Mouse (Mus musculus): ENCODE results near the gene D930048N14Rik. TPM values are rescaled to one million over a fixed set of nuclear protein-coding genes. Genes with fewer than 3 reads are reported as not detected.
"Not testable (repeated sequence)": the region's sequence is repeated elsewhere in the genome, so short reads cannot be mapped to it uniquely, and the experiment has no call there.

The D930048N14Rik gene
- polyA plus RNA-seq, 1 experiment from 2014 or later, result 3.9 TPM

DNA sequence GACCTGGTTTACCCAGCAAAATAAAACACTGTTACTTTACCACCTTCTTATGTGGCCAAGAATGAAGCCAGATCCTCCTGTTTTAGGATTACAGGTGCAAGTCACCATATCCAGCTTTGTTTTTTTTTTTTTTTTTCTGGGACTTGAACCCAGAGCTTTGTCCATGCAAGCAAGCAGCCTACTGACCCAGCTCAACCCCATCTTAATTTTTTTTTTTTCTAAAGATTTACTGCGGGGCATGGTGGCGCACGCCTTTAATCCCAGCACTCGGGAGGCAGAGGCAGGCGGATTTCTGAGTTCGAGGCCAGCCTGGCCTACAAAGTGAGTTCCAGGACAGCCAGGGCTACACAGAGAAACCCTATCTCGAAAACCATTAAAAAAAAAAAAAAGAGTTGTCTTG, 34.6 kb upstream of the D930048N14Rik start:
- 86% methylated on average over 7 of the region's 7 CpGs for WGBS
- not testable (repeated sequence) for H3K27me3 ChIP-seq; ATAC-seq (ENCODE audit: borderline replicate concordance, extremely low read depth, low FRiP score, low TSS enrichment); H3K36me3 ChIP-seq; H3K9me3 ChIP-seq
- H3K27ac ChIP-seq, result peak overlapping the region; percentile 98
- H3K4me1 ChIP-seq, result peaks cover 35% of the 10 kb centered on the region
- peak overlapping the region; percentile 81 for H3K4me2 ChIP-seq
- H3K4me3 ChIP-seq, result peak overlapping the region; percentile 41
- H3K9ac ChIP-seq, result peak overlapping the region; percentile 59; the same call in 1 of the 2 replicates

DNA sequence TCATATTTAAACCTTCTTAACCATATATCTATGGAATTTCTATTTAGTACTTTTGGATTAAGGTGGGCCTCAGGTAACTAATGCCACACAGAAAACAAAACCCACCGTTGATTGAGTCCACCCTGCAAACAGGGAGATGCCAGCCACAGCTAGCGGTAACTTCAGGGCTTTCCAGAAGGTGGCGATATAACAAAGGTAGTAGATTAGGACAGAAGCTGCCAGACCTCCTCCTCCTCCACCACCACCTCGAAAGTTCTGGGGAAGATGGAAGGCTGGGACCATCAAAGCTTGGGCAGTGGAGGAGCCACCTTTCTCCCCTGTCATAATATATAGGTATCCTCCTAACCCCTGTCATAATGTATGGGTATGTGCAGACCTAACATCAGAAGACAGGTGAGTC, 33.1 kb upstream of the D930048N14Rik start:
- Histone ChIP-seq H3K36me3 (peaks cover 9% of the 10 kb centered on the region), H3K27me3 (no peaks in the 10 kb centered on the region), H3K4me3 (no peak overlapping the region), H3K4me1 (peaks cover 38% of the 10 kb centered on the region), H3K9me3 (no peaks in the 10 kb centered on the region), H3K9ac (no peak overlapping the region), H3K27ac (no peak overlapping the region), H3K4me2 (no peak overlapping the region)
- ATAC-seq (ENCODE audit: borderline replicate concordance, extremely low read depth, low FRiP score, low TSS enrichment), result no peak
- 3% methylated on average over 4 of the region's 4 CpGs for WGBS

DNA sequence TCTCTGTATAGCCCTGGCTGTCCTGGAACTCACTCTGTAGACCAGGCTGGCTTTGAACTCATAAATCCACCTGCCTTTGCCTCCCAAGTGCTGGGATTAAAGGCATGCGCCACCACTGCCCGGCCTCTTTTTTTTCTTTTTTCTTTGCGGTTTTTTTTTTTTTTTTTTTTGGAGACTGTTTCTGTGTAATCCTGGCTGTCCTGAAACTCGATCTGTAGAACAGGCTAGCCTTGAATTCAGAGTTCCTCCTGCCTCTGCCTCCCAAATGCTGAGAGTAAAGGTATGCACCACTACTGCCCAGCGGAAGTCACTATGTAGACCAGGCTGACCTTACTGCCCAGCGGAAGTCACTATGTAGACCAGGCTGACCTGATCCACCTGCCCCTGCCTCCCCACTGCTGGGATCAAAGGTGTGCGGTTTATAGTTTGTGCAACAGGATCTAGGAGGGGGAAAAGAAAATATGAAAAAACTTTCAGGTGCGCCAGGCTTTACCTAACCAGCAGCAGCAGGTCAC, 31.8 kb upstream of the D930048N14Rik start:
- H3K9me3 ChIP-seq, result no peaks in the 10 kb centered on the region
- H3K4me3 ChIP-seq, result peak overlapping the region; percentile 64
- H3K4me1 ChIP-seq, result peaks cover 38% of the 10 kb centered on the region
- H3K36me3 ChIP-seq, result peaks cover 21% of the 10 kb centered on the region
- no peaks in the 10 kb centered on the region for H3K27me3 ChIP-seq
- H3K9ac ChIP-seq, result no peak overlapping the region
- WGBS, result 46% methylated on average over 8 of the region's 8 CpGs
- H3K4me2 ChIP-seq, result peak overlapping the region; percentile 70
- peak overlapping the region; percentile 46; the same call in 1 of the 2 replicates for H3K27ac ChIP-seq
- ATAC-seq (ENCODE audit: borderline replicate concordance, extremely low read depth, low FRiP score, low TSS enrichment), result peak; percentile 23; the same call in 1 of the 2 replicates

DNA sequence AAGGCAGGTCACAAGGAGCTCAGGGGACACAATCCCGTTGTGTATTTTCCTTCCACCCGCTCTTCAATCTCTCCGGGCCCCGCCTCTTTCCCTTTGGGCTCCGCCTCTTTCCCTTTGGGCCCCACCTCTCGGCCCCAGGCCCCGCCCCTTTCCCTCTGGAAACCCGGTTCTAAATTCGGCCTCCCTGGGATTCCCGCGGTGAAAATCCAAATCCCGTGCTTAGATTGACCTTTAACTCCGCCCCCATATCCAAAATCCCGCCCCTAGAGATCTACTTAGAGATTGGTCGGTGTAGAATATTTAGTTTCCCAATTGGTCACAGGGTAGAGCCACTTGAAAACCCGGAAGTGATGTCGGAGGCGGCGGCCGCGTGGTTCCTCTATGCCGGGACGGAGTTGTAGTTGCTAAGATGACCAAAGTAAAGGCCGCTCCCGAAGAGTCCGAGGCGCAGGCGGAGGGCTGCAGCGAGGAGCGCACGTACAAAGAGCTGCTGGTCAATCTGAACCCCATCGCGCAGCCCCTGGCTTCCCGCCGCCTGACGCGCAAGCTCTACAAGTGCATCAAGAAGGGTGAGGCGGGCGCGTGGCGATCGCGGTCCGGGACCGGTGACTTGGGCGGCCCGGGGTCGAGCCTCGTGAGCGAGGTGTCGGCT, 31.2 kb upstream of the D930048N14Rik start, which contains the start of gene Nhp2:
Gene Nhp2, plus strand, starts transcription at position 327 of the 652 bp plus-strand sequence.
- WGBS, result under 1% methylated on average over 51 of the region's 51 CpGs
- peaks cover 34% of the 10 kb centered on the region for H3K4me1 ChIP-seq
- no peaks in the 10 kb centered on the region for H3K9me3 ChIP-seq
- peaks cover 27% of the 10 kb centered on the region for H3K36me3 ChIP-seq
- H3K27ac ChIP-seq, result peak within 1 kb of the TSS; percentile 46; the same call in 1 of the 2 replicates
- ATAC-seq (ENCODE audit: borderline replicate concordance, extremely low read depth, low FRiP score, low TSS enrichment), result peak; percentile 93
- H3K4me3 ChIP-seq, result peak within 1 kb of the TSS; percentile 64
- H3K9ac ChIP-seq, result peak within 1 kb of the TSS; percentile 54
- H3K4me2 ChIP-seq, result peak within 1 kb of the TSS; percentile 70
- no peaks in the 10 kb centered on the region for H3K27me3 ChIP-seq

DNA sequence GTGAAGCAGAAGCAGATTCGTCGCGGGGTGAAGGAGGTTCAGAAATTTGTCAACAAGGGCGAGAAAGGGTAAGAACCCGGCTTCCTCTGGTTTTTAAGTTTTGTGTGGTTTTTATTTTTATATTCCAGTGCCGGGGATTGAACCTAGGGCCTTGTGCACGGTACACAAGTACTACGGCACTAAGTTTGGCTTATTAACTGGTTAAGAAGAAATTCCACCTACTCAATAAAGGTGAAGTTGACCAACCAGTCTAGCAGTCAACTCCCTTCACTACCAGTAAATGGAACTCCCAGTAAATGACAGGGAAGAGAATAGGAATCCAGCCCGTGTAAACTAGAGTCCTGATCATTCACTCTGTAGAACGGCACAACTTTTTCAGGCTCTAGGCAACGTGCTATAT, 30.7 kb upstream of the D930048N14Rik start:
- Histone ChIP-seq H3K27me3 (no peaks in the 10 kb centered on the region), H3K9ac (peak overlapping the region; percentile 54), H3K27ac (no peak overlapping the region), H3K4me1 (peaks cover 29% of the 10 kb centered on the region), H3K4me2 (peak overlapping the region; percentile 70), H3K4me3 (peak overlapping the region; percentile 64), H3K9me3 (no peaks in the 10 kb centered on the region), H3K36me3 (peaks cover 33% of the 10 kb centered on the region)
- ATAC-seq (ENCODE audit: borderline replicate concordance, extremely low read depth, low FRiP score, low TSS enrichment), result no peak
- WGBS, result 1% methylated on average over 11 of the region's 11 CpGs

DNA sequence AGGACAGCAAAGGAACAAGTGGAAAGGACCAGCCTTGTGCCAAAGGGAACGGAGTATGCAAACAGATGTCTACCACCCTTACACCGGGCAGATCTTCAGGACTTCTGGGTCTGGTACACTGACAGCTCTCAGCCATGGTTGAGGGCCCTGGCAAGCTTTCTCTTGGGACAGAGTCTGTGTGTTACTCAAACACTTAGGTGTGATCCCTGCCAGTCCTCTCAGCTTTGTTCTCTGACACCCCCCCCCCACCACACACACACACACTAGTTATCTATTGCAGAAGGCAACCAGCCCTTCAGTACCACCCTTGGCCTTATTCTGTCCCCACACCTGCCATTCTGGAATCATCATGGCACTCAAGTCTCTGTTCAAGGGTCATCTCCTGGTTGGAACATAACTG, 29.0 kb upstream of the D930048N14Rik start:
- 94% methylated on average over 2 of the region's 2 CpGs for WGBS
- Histone ChIP-seq H3K27me3 (no peaks in the 10 kb centered on the region), H3K4me2 (no peak overlapping the region), H3K4me3 (no peak overlapping the region), H3K9ac (no peak overlapping the region), H3K4me1 (peaks cover 19% of the 10 kb centered on the region), H3K9me3 (no peaks in the 10 kb centered on the region), H3K27ac (no peak overlapping the region), H3K36me3 (peaks cover 46% of the 10 kb centered on the region)
- no peak for ATAC-seq (ENCODE audit: borderline replicate concordance, extremely low read depth, low FRiP score, low TSS enrichment)

DNA sequence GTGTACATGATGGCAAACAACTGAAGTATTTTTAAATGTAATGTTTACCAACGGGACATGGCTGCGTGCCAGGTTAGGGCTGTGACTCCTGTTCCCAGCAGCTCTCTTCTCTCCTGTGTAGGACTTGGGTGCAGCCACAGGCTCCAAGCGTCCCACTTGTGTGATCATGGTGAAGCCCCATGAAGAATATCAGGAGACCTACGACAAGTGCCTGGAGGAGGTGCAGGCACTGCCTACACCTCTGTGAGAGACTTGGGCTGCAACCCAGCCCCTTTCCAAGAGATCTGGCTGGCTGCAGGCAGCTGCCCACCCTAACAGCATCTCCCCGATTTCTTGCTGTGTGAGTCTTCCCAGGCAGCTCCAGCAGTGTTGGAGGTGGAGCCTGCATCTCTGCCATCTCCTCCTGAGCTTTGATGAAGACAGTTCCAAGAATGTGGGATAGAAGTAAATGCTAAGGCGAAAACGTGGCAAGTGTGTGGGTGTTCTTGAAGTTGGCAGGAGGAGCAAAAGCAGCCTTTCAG, 27.7 kb upstream of the D930048N14Rik start:
- no peak overlapping the region for H3K4me2 ChIP-seq
- H3K9ac ChIP-seq, result no peak overlapping the region
- H3K27ac ChIP-seq, result no peak overlapping the region
- H3K27me3 ChIP-seq, result no peaks in the 10 kb centered on the region
- H3K4me1 ChIP-seq, result peaks cover 16% of the 10 kb centered on the region
- no peaks in the 10 kb centered on the region for H3K9me3 ChIP-seq
- H3K4me3 ChIP-seq, result no peak overlapping the region
- ATAC-seq (ENCODE audit: borderline replicate concordance, extremely low read depth, low FRiP score, low TSS enrichment), result no peak
- WGBS, result 80% methylated on average over 7 of the region's 7 CpGs
- H3K36me3 ChIP-seq, result peaks cover 59% of the 10 kb centered on the region

DNA sequence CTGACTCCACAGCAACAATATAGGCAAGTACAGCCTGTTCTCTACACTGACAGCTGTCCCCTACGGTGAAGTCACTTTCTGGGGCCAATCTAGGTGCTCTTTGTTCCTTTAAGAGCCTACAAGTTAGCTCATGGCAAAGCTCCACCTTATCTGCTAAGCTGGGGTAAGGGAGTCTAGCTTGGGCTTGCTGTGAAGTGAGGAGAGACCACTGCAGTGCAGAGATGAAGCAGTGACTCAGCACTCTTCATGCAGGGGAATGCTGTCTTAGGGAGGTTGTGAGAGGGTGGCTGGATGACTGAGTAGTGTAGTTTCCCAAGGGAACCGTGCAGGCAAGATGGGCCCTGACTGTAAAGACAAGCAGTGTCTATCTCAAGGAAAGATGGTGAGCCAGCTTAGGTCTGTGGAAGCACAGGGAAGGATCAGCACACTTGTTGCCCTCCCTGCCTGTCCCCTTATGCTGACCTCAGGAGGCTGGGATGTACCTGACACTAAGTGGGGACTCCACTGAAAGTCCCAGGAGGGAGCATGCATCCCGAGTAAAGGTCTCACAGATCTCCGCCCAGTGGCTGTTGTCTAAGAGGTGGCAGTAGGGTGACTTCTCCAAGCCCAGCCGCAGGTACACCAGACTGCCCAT, 25.4 kb upstream of the D930048N14Rik start:
- H3K4me2 ChIP-seq, result no peak overlapping the region
- no peak overlapping the region for H3K27ac ChIP-seq
- peaks cover 60% of the 10 kb centered on the region for H3K36me3 ChIP-seq
- H3K4me1 ChIP-seq, result peaks cover 10% of the 10 kb centered on the region
- no peak for ATAC-seq (ENCODE audit: borderline replicate concordance, extremely low read depth, low FRiP score, low TSS enrichment)
- no peak overlapping the region for H3K9ac ChIP-seq
- H3K9me3 ChIP-seq, result no peaks in the 10 kb centered on the region
- H3K4me3 ChIP-seq, result no peak overlapping the region
- H3K27me3 ChIP-seq, result no peaks in the 10 kb centered on the region
- 77% methylated on average over 5 of the region's 5 CpGs for WGBS

DNA sequence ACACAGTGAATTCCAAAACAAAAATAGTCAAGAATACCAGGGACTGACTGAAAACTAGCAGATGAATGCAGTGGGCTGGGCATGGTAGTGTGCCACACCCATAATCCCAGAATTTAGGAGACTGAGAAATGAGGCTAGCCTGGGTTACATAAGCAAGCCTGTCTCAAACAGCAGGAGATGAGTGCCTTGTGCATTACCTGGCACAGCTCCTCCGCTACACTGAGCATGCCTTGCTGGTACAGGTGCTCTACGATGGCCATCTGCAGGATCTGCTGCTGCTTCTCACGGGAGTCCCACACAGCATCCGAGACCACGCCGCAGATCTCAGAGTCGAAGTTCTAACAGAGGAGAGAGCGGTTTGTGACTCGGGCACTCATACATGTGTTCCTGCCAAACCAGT, 23.3 kb upstream of the D930048N14Rik start:
- WGBS, result 91% methylated on average over 9 of the region's 9 CpGs
- H3K4me1 ChIP-seq, result peaks cover 2% of the 10 kb centered on the region; the same call in 1 of the 2 replicates

DNA sequence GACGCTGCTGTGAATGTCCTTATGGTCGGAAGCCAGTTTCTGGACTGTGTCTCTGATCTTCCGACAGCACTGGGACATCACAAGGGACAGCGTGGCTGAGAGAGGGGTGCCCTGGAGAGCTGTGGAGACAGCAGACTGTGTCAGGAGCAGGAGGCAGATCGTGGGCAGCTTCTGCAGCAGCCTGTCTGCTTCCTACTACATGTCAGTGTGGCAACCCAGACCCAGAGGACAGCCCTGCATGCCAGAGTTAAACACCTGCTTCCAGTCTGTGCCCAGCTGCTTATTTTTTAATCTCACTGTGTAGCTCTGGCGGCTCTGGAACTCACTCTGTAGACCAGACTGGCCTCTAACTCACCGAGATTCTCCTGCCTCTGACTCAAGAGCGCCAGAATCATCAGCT, 22.8 kb upstream of the D930048N14Rik start:
- Histone ChIP-seq H3K4me2 (no peak overlapping the region), H3K4me3 (no peak overlapping the region), H3K9me3 (no peaks in the 10 kb centered on the region), H3K36me3 (peaks cover 49% of the 10 kb centered on the region), H3K27me3 (no peaks in the 10 kb centered on the region), H3K9ac (no peak overlapping the region), H3K27ac (no peak overlapping the region), H3K4me1 (peaks cover 5% of the 10 kb centered on the region; the same call in 1 of the 2 replicates)
- WGBS, result 81% methylated on average over 8 of the region's 8 CpGs
- no peak for ATAC-seq (ENCODE audit: borderline replicate concordance, extremely low read depth, low FRiP score, low TSS enrichment)

More for the DNA sequence above, 23.3 kb upstream of the D930048N14Rik start:
- H3K9ac ChIP-seq, result no peak overlapping the region
- H3K36me3 ChIP-seq, result peaks cover 54% of the 10 kb centered on the region
- H3K9me3 ChIP-seq, result no peaks in the 10 kb centered on the region
- no peak for ATAC-seq (ENCODE audit: borderline replicate concordance, extremely low read depth, low FRiP score, low TSS enrichment)
- H3K27ac ChIP-seq, result no peak overlapping the region
- H3K4me2 ChIP-seq, result no peak overlapping the region
- no peaks in the 10 kb centered on the region for H3K27me3 ChIP-seq
- no peak overlapping the region for H3K4me3 ChIP-seq

DNA sequence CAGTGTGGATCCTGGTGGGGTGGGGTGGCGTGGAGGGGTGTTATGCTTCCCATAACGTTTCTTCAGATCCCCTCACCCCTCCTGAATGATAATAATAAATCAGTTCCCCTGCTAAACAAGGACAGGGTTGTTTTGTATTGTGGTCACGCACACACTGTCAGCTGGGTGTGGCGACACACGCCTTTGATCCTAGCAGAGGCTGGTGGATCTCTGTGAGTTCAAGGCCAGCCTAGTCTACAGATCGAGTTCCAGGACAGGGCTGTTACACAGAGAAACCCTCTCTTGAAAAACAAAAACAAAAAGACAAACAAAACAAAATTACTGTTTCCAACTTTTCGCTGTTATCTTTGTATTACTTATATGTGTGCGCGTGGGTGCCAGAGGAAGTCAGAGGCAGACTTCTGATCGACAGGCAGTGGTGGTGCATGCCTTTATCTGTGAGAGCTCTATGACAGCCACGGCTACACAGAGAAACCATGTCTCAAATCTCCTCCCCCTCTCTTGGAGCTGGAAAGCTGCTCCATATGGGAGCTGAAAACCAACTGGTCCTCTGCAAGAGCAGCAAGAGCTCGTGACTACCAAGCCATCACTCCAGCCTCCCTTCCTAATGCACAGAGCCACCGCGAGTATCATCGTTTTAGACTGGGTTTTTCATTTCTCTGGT, 21.0 kb upstream of the D930048N14Rik start:
- Histone ChIP-seq H3K4me2 (no peak overlapping the region), H3K9ac (no peak overlapping the region), H3K27ac (no peak overlapping the region), H3K4me1 (peaks cover 6% of the 10 kb centered on the region; the same call in 1 of the 2 replicates), H3K9me3 (no peaks in the 10 kb centered on the region), H3K36me3 (peaks cover 31% of the 10 kb centered on the region), H3K4me3 (no peak overlapping the region), H3K27me3 (no peaks in the 10 kb centered on the region)
- no peak for ATAC-seq (ENCODE audit: borderline replicate concordance, extremely low read depth, low FRiP score, low TSS enrichment)
- 80% methylated on average over 15 of the region's 15 CpGs for WGBS
